Mouse (Mus musculus): ENCODE data around the gene Pnpla1.

- TF ChIP-seq POLR2A (IDR thresholded peaks at IDR 0.05; ENCODE audit: low read depth, low read length) (no peak), CTCF (IDR thresholded peaks at IDR 0.05; ENCODE audit: borderline replicate concordance, insufficient read depth, low read length) (no peak)
Observed at GRCm38 (mm10) chr17:28855166-28855885, 2.9 kb upstream of the Pnpla1 start.

All from embryonic fibroblast, embryonic 13.5 days (primary cell).